ENCODE assay signal across 10 mouse cellular contexts in the genomic region with DNA sequence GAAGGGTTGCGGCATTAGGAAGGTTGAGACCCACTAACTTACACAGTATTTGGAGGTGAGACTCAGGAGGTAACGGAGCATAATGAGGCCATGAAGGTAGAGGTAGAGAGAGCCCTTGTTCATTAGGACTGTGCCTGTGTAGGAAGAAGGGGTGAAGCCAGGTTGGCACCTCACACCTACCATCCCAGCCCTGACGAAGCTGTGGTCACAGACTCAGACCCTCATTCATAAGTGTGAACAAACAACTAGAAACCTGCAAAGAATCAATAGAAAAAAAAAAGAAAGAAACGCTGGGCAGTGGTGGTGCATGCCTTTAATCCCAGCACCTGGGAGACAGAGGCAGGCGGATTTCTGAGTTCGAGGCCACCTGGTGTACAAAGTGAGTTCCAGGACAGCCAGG. TPM values are rescaled to one million over a fixed set of nuclear protein-coding genes. Genes with fewer than 3 reads are reported as not detected.
DNase-seq lines count a peak whose midpoint lies in the region; ATAC-seq and TF ChIP-seq lines count a peak whose summit lies in the region.
"Not testable (repeated sequence)": the region's sequence is repeated elsewhere in the genome, so short reads cannot be mapped to it uniquely, and the experiment has no call there.
"Had no signal": no experiment of that assay in that cellular context is flagged by ENCODE, and none has a peak within 500 bp of the region (broad histone marks: within the 10 kb centered on the region; RNA-seq: fewer than 3 reads in every experiment).

No protein-coding gene starts in this region.

- TF ChIP-seq EP300 in lung, postnatal 0 days (IDR thresholded peaks at IDR 0.05) = not testable (repeated sequence)

- H3K4me3 ChIP-seq in lung, postnatal 0 days (ENCODE audit: low read depth, low read length) = not testable (repeated sequence)

- not testable (repeated sequence) for H3K9me3 ChIP-seq in lung, postnatal 0 days (ENCODE audit: low read length)

- peak; percentile 93 for DNase-seq in heart, adult 11 months
- DNase-seq in lung, postnatal 0 days (ENCODE audit: low spot score) = peak; percentile 2
- peak; percentile 36 for DNase-seq in testis, postnatal 10 days (ENCODE audit: low spot score)

- not testable (repeated sequence) for H3K9ac ChIP-seq in lung, postnatal 0 days (replicated peaks; ENCODE audit: low read depth)

- WGBS in lung, postnatal 0 days = 69% methylated on average over 5 of the region's 6 CpGs

- H3K4me1 ChIP-seq in lung, postnatal 0 days (ENCODE audit: insufficient read depth, low read depth, low read length) = not testable (repeated sequence)

- not testable (repeated sequence) for TF ChIP-seq CTCF in lung, postnatal 0 days (IDR thresholded peaks at IDR 0.05)

- ATAC-seq in lung, postnatal 0 days = not testable (repeated sequence)

- not testable (repeated sequence) for H3K27me3 ChIP-seq in lung, postnatal 0 days (replicated peaks; ENCODE audit: insufficient read depth, low read length)

- H3K4me2 ChIP-seq in lung, postnatal 0 days (replicated peaks; ENCODE audit: low read depth, low read length) = not testable (repeated sequence)

- H3K36me3 ChIP-seq in lung, postnatal 0 days (ENCODE audit: insufficient read depth, low read length) = not testable (repeated sequence)

- not testable (repeated sequence) for H3K27ac ChIP-seq in lung, postnatal 0 days (ENCODE audit: low read length)

RNA-seq across cellular contexts. Expression of gene A530032D15Rik, which starts 8.7 kb away (rescaled TPM):
- polyA plus RNA-seq in lung, postnatal 0 days (2015; fragmentation: Nextera tagmentation; extraction: Ambion mirVana) = 0.11 and 0.20 TPM in 2 replicates
- polyA plus RNA-seq: adrenal gland, adult 2 months; brain, embryonic 14.5 days; C2C12; G1E had no signal

RNA-seq across cellular contexts. Expression of gene Gm10553, which starts 18.4 kb away (rescaled TPM):
- polyA plus RNA-seq in lung, postnatal 0 days (2015; fragmentation: Nextera tagmentation; extraction: Ambion mirVana) = not detected in 2 replicates
- polyA plus RNA-seq: activated CD4-positive, CD25-positive, alpha-beta regulatory T cell, adult 4 months; adrenal gland, adult 2 months; brain, embryonic 14.5 days; C2C12; CD4-positive, CD25-positive, alpha-beta regulatory T cell, adult 4 months; G1E; Patski had no signal

Comparison
In these comparisons a context has a peak if more than half of its experiments do, and no peak if none do; other contexts are left out.
1. DNase-seq: peak in every context shown above with its lines; median percentile 93 in heart, adult 11 months; 36 in testis, postnatal 10 days; 2 in lung, postnatal 0 days.